Mouse (Mus musculus) kidney, postnatal 10 days (tissue): ENCODE data around the gene Rad54l.

Experiments used
- DNase-seq: peaks from one replicate; pipeline ENCODE4 v3.0.0; 2021; ENCODE audit warnings: mixed read lengths

The Rad54l gene

DNA sequence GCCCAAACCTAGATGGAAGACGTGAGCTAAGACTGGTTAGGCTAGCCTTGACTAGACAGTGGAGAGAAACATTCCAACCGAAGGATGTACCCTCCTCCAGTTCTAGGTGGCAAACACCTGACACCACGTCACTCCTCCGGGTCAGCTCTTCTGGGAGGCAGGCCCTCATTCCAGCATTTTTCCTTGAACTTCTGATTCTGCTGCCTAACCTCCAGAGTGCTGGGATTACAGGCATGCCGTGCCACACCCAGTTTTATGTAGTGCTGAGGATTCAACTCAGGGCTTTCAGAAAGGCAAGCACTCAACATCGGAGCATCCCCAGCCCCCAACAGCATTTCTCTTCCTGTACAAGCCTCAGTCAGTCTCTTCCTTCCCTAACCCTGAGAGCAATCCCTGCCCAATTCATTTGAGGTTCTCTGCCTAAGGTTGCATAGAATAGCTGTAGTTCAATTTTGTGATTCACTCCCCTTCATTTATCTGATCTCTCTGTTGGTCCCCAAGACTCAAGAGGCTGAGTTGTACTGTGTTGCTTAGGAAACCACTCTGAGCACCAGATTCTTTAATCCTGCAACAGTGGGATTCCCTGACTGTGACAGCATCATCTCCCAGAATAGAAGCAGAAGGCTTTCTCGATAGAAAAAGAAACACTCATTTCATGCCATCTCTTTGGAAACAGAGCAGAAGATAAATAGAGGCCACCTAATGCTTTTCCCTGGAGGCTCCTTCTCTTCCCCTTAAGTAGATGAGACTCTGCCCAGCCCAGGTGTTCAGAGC, 17.5 kb upstream of the Rad54l start:
- no peak for DNase-seq

DNA sequence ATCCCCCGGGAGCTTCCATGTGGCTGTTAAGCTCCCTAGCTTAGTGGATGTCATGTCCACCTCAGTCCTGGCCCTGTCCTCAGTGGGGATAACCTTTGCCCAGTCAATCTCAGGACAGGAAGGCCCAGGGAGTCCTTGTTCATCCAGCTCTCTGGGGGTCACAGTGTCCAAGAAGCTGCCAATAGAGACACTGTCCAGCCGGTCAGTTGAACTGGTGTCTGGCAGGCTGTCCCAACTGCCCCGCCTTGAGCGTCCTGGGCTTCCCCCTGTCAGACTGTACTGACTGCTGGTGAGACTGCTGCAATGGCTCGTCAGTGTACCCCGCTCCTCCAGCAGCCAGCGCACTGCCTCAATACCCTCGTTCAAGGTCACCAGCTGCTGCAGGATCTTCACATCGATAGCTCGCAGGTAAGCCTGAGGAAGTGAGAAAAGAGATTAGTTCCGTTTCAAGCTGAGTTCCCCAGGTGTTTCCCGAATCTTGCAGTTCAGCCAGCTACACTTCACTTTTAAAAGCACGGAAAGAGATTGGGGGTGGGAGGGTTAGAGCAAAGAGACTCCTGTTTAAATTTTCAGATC, 14.0 kb upstream of the Rad54l start:
- no peak for DNase-seq

DNA sequence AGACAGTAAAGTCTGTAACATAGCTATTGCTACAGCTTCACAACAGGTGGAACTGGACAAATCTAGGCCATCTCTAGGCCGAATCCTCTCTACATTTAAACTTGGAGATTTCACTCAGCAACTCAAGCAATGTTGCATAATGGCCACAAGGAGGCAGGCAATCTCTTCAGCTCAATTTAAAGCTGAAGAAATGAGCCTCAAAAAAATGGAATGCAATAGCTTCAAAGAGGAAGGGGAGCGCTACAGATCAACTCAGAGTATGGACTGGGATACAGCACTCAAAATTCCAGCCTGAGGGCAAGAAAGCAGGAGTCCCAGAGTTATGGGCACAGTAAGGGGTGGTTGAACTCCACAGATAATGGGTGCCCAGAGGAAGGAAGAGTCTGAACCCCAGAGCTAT, 11.5 kb upstream of the Rad54l start:
- no peak for DNase-seq

DNA sequence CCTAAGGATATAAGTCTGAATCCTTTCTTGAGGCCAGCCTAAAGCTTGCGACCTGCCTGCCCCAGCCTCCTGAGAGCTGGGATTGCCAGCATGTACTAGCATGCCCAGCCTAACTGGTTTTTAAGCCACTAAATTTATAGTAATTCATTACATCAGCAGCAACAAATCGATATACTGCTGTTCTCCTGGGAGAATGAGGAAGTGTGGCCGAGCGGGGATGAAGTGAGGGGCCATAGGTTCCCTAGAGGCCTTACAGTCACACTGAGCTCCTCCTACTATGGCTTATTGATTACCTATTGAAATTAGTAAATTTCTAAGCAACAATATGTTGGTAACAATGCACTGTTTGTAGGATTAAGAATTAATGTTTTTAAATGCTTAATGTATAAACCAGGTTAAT, 9.6 kb upstream of the Rad54l start:
- DNase-seq: no peak

DNA sequence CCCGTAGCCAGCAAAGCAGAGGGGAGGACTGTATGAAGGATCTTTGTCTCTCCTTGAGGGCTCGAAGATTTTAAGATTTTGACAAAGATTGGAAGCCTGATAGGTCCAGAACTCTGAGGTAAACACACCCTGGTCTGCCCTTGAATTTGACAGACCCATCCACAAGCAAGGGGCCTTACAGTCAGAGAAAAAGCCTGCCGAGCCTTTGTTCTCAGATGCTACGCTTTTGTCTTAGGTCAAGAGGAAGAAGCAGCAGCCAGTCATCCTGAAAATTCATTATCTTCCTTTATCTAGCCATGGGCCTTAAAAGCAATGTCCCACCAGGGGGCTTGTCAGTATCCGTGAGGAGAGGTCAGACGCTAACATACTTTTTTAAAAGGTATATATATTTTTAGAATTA, 4.5 kb upstream of the Rad54l start:
- no peak for DNase-seq

DNA sequence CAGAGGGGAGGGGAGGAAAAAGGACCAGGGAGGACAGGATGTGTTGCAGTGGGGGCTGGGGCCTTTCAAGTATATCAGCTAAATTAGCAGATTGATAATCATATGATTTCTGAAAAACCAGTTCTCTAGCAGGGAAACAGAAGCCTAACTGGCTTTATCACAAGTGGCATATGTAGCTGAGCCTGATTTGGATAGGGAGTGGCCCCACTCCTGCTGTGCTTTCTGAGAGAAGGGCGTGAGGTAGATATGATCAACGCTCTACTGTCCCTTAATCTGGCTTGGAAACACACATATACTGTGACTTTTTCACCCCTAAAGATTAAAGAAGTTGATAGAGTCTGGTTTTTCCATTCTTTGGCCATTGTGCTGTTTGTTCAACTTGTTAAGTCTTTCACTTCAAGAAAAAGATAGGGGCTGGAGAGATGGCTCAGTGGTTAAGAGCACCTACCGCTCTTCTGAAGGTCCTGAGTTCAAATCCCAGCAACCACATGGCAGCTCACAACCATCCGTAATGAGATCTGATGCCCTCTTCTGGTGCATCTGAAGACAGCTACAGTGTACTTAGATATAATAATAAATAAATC, 2.4 kb upstream of the Rad54l start:
- DNase-seq: no peak

DNA sequence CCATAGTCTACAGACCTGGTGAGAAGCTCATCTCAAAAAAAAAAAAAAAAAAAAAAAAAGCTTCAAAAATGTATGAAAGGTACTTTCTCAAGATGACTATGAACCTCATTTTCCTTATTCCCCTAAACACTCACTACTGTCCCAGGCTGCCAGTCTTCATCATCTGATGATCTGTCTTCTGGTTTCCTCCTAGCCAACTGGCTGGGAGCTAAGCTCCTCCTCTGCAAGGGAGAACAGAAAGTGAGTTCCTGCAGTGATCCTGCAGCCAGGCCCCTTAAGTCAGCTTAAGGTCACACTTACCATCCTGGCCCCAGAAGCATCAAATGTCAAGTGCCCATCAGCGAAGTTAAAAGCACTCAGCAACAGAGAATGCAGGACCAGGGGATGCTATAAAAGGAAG, 728 bp downstream of the Rad54l start:
- no peak for DNase-seq

DNA sequence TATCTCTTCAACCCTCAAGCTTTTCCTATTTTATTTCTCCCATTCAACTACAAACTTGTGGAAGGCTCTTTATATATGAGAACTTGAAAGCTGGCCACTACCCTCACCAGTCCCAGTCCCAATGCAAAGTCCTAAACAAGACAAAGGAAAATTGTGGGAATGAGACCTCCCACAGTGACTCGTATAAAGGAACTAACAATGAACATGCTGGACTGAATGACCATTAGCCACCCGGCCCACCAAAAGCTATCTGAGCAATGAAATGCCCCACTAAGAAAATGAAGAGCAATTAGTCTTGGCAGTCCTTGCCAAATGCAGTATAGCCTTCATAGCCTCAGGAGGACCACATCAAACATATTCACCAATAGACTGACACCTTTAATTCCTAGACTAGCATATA, 12.0 kb downstream of the Rad54l start:
- DNase-seq: no peak

DNA sequence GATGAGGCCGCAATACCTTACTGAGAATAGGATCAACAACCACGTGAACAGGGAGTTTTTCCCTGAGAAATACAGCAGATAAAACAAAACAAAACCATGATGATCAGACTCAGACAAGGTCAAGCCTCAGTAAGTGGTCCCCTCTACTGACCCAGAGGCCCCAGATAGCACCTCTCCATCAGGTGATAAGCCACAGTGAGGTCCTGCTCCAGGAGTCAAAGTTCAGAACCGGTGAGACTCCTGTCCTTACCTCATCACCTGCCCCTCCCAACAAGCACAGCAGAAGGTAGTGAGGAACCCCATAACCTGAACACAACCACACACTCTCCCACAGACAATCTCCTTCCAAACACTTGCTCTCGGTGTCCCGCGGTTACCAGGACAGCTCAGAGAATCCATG, 12.8 kb downstream of the Rad54l start:
- DNase-seq: no peak

DNA sequence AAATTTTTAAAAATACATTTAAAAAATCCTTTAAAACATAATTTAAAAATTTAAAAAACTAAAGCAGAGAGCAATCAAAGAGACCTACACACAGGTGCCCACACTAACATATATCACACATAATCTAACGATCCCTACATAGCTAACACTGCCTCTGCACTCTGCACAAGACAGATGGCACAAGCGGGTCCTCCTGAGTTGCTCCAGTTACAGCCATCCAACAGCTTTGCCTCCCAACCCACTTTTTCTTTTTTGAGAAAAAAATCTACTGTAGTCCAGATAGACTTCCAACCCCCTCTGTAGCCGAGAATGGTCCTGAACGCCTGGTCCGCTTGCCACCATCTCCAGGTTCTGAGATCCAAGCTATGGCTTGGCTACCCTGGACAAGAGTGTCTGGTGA, 18.2 kb downstream of the Rad54l start:
- no peak for DNase-seq

DNA sequence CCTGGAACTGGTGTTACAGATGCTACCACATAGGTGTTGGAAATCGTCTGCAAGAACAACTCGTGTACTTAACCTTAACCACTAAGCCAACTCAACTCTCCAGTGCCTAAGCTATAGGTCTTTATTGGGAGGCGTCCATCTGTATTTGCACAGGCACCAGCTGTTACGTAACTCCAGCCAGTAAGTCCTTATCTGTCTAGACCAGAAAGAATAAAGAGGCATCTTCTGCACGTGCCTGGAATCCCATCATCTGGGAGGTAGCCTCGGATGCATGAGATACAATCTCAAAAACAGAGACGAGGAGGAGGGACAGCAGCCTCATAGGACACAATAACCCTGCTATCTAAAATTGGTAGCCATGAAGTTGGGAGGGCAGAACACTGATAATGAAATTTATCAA, 22.5 kb downstream of the Rad54l start:
- DNase-seq: no peak

DNA sequence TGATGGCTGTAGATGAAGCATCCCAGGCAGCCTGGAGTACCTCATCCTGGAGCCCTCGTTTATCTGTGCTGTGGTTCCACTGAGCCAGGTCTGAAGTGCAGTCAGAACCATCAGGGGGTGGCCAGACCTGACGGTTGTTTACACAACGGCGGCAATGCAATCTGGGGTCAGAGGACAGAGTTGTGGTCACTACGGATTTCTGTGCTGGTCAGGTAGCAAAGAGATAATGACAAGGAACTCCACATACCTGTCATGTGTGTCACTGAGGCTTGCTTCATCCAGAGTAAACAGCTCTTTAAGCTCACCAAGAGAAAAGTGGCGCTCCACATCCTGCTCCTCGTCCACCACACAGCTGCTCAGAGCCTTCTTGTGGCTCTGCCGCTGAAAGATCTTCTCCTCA, 26.3 kb downstream of the Rad54l start:
- DNase-seq: no peak

DNA sequence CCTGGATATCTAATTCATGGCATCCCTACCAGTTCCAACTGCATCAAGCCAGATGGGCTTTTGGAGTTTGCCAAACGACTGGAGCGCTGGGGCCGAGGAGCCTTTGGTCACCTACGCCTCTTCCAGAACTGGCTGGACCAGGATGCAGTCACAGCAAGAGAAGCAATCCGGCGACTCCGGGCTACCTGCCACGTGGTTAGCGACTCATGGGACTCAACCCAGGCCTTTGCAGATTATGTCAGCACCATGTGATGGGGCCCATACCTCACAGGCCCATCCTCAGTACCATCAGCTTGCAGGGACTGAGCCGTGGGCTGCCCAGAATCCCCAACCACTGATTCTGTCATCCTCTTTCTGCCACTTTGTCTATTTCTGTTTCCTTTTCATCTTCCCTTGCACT, 27.2 kb downstream of the Rad54l start:
- DNase-seq: peak; percentile 11

DNA sequence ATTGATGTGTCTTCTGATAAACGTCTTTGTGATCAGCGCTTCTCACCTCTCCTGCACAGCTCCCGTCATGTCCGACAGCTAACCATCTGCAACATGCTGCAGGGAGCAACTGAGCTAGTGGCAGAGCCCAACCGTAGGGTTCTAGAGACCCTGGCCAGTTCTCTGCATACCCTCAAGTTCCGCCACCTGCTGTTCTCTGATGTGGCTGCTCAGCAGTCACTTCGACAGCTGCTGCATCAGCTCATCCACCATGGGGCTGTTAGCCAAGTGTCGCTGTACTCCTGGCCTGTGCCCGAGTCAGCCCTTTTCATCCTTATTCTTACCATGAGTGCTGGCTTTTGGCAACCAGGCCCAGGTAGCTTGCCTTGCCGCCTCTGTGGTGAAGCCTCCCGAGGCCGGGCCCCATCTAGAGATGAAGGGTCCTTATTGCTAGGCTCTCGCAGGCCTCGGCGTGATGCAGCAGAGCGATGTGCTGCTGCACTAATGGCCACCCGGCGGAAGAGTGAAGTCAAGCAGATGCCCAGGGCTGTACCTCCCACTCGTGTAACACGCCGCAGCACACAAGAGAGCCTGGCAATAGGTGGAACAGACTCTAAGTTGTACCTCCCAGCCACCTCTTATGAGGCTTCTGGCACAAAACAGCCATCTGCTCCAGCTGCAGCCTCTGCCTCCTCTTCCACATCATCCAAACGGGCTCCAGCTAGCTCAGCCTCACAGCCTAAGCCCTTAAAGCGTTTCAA, 34.8 kb downstream of the Rad54l start:
- DNase-seq: no peak

DNA sequence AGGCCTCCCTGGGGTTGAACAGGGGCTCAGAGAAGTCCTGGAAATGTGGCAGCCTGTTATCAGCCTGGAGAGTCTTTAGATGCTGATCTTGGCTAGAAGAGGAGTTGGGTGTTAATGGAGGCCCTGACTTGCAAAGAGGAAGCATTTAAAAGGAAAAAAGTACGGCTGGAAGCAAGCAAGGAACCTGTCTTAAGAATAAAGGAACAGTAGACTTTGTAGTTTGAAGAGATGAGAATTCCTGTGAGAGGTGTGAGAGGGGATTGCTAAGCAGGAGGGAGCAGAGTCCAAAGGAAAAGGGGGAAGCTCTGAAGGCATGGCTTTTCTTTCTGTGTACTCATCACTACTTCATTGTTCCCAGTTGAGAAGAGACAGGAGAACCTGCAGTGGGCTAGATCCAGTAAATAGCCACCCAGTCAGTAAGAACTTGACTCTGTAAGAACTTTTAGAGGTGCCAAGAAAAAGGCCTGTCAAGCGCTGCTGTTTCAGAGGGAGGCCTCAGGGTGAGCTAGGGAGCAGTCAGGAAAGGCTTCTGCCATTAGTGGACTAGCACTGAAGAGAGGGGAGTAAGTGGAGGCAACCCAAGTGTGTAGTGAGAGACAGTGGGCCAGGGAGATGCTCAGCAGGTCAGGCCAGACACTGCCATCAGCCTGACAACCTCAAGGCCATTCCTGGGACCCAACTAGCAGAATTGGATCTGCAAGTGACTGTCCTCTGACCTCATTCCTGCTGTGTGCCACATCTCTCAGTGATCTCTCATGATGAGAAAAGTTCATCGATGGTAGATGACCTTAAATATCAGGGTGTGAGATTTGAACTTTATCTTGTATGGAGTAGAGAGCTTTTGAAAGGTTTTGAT, 46.0 kb downstream of the Rad54l start:
- DNase-seq: no peak

DNA sequence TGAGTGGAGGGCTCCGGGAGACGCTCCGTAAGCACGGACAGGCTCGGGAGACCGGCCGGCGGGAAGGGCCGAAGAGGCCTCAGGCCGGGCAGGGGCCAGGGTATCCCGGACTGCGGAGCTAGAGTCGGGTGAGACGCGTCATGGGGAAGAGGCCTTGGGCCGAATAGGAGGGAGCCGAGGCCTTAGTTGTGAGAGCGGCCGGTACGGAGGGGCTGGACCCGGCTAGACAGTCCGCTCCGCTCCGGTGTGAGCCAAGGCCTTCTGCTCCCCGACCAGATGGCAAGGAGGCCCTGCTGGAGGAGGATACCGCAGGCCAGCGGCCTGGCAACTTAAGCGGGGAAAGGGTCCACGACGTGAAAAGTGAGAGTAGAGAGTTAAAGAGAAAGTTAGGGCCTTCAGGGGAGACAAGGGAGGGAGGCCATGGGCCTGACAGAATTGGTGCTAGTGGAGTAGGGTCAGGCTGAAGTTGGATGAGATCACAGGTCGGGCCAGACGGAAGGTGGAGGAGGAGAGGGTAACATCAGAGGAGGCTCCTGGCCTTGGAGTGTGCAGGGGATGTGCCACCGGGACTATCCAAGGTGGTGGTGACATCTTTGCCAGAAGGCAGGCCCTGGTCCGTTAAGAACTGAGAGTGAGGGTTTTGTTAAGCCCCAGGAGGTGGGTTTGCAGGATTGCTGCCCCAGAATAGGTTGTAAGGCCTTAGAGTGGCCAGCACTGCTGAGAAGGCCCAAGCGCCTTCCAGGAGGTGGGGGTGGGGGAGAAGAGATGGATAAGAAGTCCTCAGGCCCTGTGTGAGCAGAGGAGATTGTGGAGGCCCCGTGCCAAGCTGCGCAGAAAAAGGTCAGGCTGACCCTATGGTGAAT, 46.9 kb downstream of the Rad54l start:
- DNase-seq: peak; percentile 62

DNA sequence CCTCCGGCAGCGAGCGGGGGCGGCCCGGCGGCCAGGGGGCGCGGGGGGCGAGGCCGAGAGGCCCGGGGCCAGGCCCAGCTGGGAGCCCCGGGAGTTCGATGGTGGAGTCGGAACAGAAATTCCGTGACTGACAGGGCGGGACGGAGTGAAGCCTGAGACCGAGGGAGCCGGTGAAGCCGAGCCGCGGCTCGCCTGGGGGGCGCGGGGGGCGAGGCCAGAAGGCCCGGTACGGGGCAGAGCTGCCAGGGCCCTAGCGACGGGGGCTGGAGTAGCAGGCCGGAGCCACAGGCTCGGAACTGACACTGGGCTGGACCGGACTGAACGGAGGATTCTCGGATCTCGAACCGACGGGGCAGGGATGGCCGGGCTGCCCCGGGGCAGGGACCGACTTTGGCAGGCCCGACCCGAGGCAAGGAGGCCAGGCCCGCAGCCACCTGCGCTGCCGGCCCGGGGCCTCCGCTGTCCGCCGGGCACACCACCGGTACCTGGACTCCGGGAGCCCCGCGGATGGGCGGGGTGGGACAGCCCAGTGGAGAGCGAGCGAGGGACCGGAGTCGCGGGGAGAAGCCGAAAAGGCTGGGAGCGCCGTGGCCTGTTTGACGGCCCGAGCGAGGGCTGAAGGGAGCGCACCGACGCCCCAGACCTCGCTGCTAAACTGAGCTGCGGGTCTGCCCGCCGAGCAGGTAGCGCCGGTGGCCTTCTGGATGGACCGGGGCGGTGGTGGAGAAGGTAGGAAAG, 47.7 kb downstream of the Rad54l start:
- DNase-seq: peak; percentile 84

DNA sequence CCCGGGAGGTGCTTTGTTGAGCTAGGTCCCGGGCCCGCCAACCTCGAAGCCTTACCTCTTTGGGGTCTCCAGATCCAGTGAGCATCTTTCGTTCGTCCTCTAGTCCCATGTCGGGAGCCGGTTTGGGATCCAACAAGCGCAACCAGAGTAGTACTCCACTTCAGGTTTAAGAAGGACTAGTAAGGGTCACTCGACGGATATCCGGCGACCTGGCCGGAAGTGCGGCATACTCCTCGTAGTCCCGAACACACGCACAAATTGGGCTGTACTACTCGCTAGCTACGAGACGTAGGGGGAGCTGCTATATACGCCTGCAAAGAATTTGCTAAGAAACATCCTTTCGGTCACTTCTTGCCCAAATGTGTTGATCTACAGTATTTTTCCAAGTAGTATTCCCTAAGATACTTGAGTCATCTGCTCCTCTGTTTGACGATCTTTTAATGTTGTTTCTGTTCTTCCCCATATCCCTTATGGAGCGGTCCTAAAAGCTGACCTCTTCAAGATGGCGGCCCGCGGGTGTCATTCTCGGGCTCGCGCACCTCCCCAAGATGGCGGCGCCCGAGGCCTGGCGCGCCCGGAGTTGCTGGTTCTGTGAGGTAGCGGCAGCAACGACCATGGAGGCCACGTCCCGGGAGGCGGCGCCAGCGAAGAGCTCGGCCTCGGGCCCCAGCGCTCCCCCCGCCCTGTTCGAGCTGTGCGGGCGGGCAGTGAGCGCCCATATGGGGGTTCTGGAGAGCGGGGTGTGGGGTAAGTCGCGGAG, 48.4 kb downstream of the Rad54l start, which contains the start of the genes Uqcrh and Lrrc41:
Gene Uqcrh, minus strand, starts transcription at position 211 of the 760 bp plus-strand sequence.
Gene Lrrc41, plus strand, starts transcription at position 409 of the 760 bp plus-strand sequence.
- peak; percentile 97 for DNase-seq

DNA sequence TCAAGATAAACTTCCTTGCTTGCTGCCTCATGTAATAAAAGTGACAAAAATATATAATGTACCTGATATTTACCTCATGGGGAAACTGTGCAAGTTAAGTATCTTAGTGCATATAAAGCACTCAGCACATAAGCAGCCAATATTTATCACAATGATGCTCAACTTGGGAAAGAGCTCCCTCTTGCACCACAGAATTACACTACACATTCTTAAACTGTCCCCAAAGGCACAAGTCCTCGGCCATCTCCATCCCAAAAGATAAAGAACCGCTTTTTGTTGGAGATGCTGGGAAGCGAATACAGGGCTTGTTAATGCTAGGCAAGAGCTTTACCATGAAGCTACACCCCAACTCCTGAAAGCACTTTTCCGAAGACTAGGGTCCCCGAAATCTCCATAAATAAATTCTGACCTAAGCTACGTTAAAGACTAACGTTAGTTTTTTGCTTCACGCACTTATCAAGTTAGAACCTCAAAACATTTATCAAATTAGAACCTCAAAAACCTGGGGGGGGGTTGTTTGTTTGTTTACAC, 49.3 kb downstream of the Rad54l start:
- DNase-seq: no peak

DNA sequence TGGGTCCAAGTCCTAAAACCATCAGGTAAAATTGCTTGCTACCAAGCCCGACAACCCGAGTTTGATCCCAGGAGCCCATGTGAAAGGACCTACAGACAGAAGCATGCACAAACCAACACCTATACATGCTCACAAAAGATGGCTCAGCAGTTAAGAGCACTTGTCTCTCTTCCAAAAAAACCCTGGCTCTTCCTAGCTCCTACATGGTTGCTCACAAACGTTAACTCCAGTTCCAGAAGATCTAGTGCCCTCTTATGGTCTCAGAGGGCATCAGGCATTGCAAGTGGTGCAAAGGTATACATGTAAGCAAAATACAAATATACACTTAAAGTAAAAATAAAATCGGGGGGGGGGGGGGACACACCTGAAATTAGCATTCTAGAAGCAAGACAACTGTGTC, 50.3 kb downstream of the Rad54l start:
- DNase-seq: no peak
